Mouse (Mus musculus) testis, adult 2 months (tissue): Measurements from ENCODE around the gene Pnrc2. TPM values are rescaled to one million over a fixed set of nuclear protein-coding genes. Genes with fewer than 3 reads are reported as not detected.

ENCODE experiments used
- H3K27ac ChIP-seq: fragments of 200-500 bp; 2 replicates; pipeline ENCODE4 v1.5.1; 2012; ENCODE audit warnings: low read depth, low read length; ENCODE audit not compliant: control insufficient read depth, insufficient read depth
- H3K27me3 ChIP-seq: fragments of 200-500 bp; 2 replicates; pipeline ENCODE4 v1.6.1; 2012; ENCODE audit warnings: mild to moderate bottlenecking, low read length, moderate library complexity; ENCODE audit not compliant: control insufficient read depth, insufficient read depth
- H3K36me3 ChIP-seq: fragments of 200-500 bp; 2 replicates; pipeline ENCODE4 v1.6.1; 2012; ENCODE audit warnings: mild to moderate bottlenecking, low read length; ENCODE audit not compliant: control insufficient read depth, insufficient read depth
- H3K4me1 ChIP-seq: fragments of 200-500 bp; 2 replicates; pipeline ENCODE4 v1.6.1; 2012; ENCODE audit warnings: low read length; ENCODE audit not compliant: control insufficient read depth, insufficient read depth
- H3K4me3 ChIP-seq: fragments of 200-500 bp; 2 replicates; pipeline ENCODE4 v1.5.1; 2012; ENCODE audit warnings: low read depth, mild to moderate bottlenecking, low read length, moderate library complexity, mixed read lengths; ENCODE audit not compliant: control insufficient read depth
- CTCF ChIP-seq: fragments of 200-500 bp; IDR thresholded peaks from 2 replicates; pipeline ENCODE4 v1.5.1; 2012; ENCODE audit warnings: low read depth, mild to moderate bottlenecking, inconsistent platforms, low read length, moderate library complexity; ENCODE audit not compliant: control insufficient read depth, insufficient read depth, insufficient replicate concordance
- POLR2A ChIP-seq: fragments of 200-500 bp; IDR thresholded peaks from 2 replicates; pipeline ENCODE4 v1.6.1; 2012; ENCODE audit warnings: low read depth, mild to moderate bottlenecking, inconsistent platforms, low read length, moderate library complexity; ENCODE audit not compliant: control insufficient read depth
- polyA plus RNA-seq: library from polyadenylated mRNA; depleted of rRNA; stranded (reverse); fragments of >200 nt; gene quantifications from 2 replicates; pipeline ENCODE4 v1.2.3, GENCODE M21; 2012

Pnrc2 gene
- polyA plus RNA-seq, 1 experiment = 6.4 TPM

- no peak overlapping the region for H3K27ac ChIP-seq
Observed at GRCm38 (mm10) chr4:135913433-135913832, 39.8 kb upstream of the Pnrc2 start.

GRCm38 (mm10) chr4:135912835-135913234, 39.2 kb upstream of the Pnrc2 start:
- Histone ChIP-seq H3K27ac (no peak overlapping the region), H3K4me1 (peaks cover 4% of the 10 kb centered on the region), H3K36me3 (no peaks in the 10 kb centered on the region), H3K27me3 (no peaks in the 10 kb centered on the region), H3K4me3 (no peak overlapping the region)
- TF ChIP-seq CTCF (no peak), POLR2A (no peak)

More at GRCm38 (mm10) chr4:135913433-135913832, 39.8 kb upstream of the Pnrc2 start:
- no peaks in the 10 kb centered on the region for H3K27me3 ChIP-seq
- no peaks in the 10 kb centered on the region for H3K36me3 ChIP-seq
- H3K4me1 ChIP-seq = peaks cover 4% of the 10 kb centered on the region
- H3K4me3 ChIP-seq = no peak overlapping the region
- TF ChIP-seq POLR2A (no peak), CTCF (no peak)

- TF ChIP-seq POLR2A (no peak), CTCF (no peak)
- Histone ChIP-seq H3K4me1 (peaks cover 4% of the 10 kb centered on the region), H3K4me3 (no peak overlapping the region), H3K36me3 (no peaks in the 10 kb centered on the region), H3K27me3 (no peaks in the 10 kb centered on the region), H3K27ac (no peak overlapping the region)
Observed at GRCm38 (mm10) chr4:135912164-135912563, 38.5 kb upstream of the Pnrc2 start.

- Histone ChIP-seq H3K27ac (no peak overlapping the region), H3K36me3 (no peaks in the 10 kb centered on the region), H3K27me3 (no peaks in the 10 kb centered on the region), H3K4me3 (no peak overlapping the region), H3K4me1 (peaks cover under 1% of the 10 kb centered on the region)
- TF ChIP-seq CTCF (no peak), POLR2A (no peak)
Observed at GRCm38 (mm10) chr4:135911531-135911930, 37.9 kb upstream of the Pnrc2 start.

GRCm38 (mm10) chr4:135909326-135910066, 35.8 kb upstream of the Pnrc2 start:
- no peak overlapping the region for H3K27ac ChIP-seq
- H3K27me3 ChIP-seq = no peaks in the 10 kb centered on the region
- TF ChIP-seq POLR2A = no peak
- TF ChIP-seq CTCF = no peak
- no peaks in the 10 kb centered on the region for H3K4me1 ChIP-seq
- no peak overlapping the region for H3K4me3 ChIP-seq
- no peaks in the 10 kb centered on the region for H3K36me3 ChIP-seq

GRCm38 (mm10) chr4:135906633-135907032, 33.0 kb upstream of the Pnrc2 start:
- no peak overlapping the region for H3K4me3 ChIP-seq
- no peaks in the 10 kb centered on the region for H3K4me1 ChIP-seq
- no peaks in the 10 kb centered on the region for H3K27me3 ChIP-seq
- no peaks in the 10 kb centered on the region for H3K36me3 ChIP-seq
- H3K27ac ChIP-seq = no peak overlapping the region
- TF ChIP-seq CTCF (no peak), POLR2A (no peak)

GRCm38 (mm10) chr4:135904810-135905209, 31.2 kb upstream of the Pnrc2 start:
- H3K27me3 ChIP-seq = no peaks in the 10 kb centered on the region
- H3K4me3 ChIP-seq = no peak overlapping the region
- TF ChIP-seq CTCF (no peak), POLR2A (no peak)
- no peaks in the 10 kb centered on the region for H3K36me3 ChIP-seq
- no peak overlapping the region for H3K27ac ChIP-seq
- H3K4me1 ChIP-seq = no peaks in the 10 kb centered on the region
